Mouse (Mus musculus): Measurements from ENCODE around the gene Actn4. TPM values are rescaled to one million over a fixed set of nuclear protein-coding genes. Genes with fewer than 3 reads are reported as not detected.

The Actn4 gene
- polyA plus RNA-seq, 1 experiment from 2014 or later = 260 TPM

GRCm38 (mm10) chr7:28925317-28925716, 36.8 kb downstream of the Actn4 start:
- Histone ChIP-seq H3K4me1 (ENCODE audit: control insufficient read depth, insufficient read depth, low read length) (peaks cover 79% of the 10 kb centered on the region), H3K4me2 (ENCODE audit: low read depth, low read length) (peak overlapping the region; percentile 54), H3K4me3 (ENCODE audit: low read length) (no peak overlapping the region), H3K27ac (ENCODE audit: low read length) (peak overlapping the region; percentile 99), H3K27me3 (ENCODE audit: control insufficient read depth, insufficient read depth, low read length) (no peaks in the 10 kb centered on the region), H3K9ac (ENCODE audit: low read length) (peak overlapping the region; percentile 70), H3K36me3 (ENCODE audit: control insufficient read depth, insufficient read depth) (0 out of 2 replicates have a peak, but pooled peaks cover 2% of the 10 kb centered on the region), H3K9me3 (replicated peaks; ENCODE audit: control insufficient read depth, low read length) (no peaks in the 10 kb centered on the region)
- peak; percentile 85 for ATAC-seq (replicated peaks; ENCODE audit: extremely low read depth, insufficient read depth, low FRiP score)
- 13% methylated on average over 9 of the region's 9 CpGs for WGBS

DNA sequence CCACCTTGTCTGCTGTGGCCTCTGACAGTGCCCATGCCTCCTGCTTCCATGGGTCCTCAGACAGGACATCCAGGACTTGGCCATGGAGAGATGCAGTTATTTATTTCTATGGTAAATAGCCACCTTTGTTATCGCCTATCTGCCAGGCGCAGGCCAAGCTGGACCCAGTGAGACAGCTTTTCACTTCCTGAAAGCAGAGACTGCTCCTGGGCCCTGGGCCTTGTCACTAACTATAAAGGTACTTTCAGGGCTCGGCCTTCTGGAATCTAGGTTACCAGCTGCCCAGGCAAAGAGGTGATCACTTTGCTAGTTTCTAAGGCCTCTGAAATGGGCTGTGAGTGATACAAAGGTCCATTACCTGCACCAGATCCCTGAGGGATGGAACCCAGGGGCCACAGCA, 37.3 kb downstream of the Actn4 start:
- Histone ChIP-seq H3K4me1 (ENCODE audit: control insufficient read depth, insufficient read depth, low read length) (peaks cover 79% of the 10 kb centered on the region), H3K4me3 (ENCODE audit: low read length) (no peak overlapping the region)
- WGBS = 51% methylated on average over 3 of the region's 3 CpGs

DNA sequence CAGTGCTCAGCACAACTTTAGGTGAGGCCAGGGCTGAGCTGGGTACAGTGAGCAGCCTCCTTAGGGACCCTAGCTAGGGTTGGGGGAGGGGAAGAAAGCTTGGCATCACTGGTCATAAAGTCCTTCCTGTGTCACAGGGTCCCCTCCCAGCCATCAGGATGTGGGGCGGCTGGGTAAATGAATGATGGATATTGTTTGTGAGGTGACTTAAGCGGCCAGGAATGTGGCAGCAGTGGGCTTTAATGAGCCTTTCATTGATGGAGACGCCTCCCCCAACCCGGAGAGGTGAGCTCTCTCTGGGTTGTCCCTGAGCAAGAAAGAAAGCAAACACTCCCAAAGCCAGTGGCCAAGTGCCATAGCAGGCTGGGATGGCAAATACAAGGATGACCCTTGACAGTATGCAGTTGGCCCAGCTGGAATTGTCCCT, 38.3 kb downstream of the Actn4 start:
- H3K9ac ChIP-seq (ENCODE audit: low read length) = peak overlapping the region; percentile 65
- peak overlapping the region; percentile 12; the same call in 1 of the 2 replicates for H3K4me2 ChIP-seq (ENCODE audit: low read depth, low read length)
- H3K27ac ChIP-seq (ENCODE audit: low read length) = peak overlapping the region; percentile 99
- H3K27me3 ChIP-seq (ENCODE audit: control insufficient read depth, insufficient read depth, low read length) = no peaks in the 10 kb centered on the region
- WGBS = 16% methylated on average over 4 of the region's 4 CpGs
- H3K4me1 ChIP-seq (ENCODE audit: control insufficient read depth, insufficient read depth, low read length) = peaks cover 79% of the 10 kb centered on the region
- ATAC-seq (replicated peaks; ENCODE audit: extremely low read depth, insufficient read depth, low FRiP score) = no peak
- no peaks in the 10 kb centered on the region for H3K9me3 ChIP-seq (replicated peaks; ENCODE audit: control insufficient read depth, low read length)
- H3K36me3 ChIP-seq (ENCODE audit: control insufficient read depth, insufficient read depth) = 0 out of 2 replicates have a peak, but pooled peaks cover 2% of the 10 kb centered on the region
- H3K4me3 ChIP-seq (ENCODE audit: low read length) = no peak overlapping the region

More for the DNA sequence above, 37.3 kb downstream of the Actn4 start:
- no peak for ATAC-seq (replicated peaks; ENCODE audit: extremely low read depth, insufficient read depth, low FRiP score)
- H3K9ac ChIP-seq (ENCODE audit: low read length) = peak overlapping the region; percentile 70
- H3K4me2 ChIP-seq (ENCODE audit: low read depth, low read length) = peak overlapping the region; percentile 54
- no peaks in the 10 kb centered on the region for H3K27me3 ChIP-seq (ENCODE audit: control insufficient read depth, insufficient read depth, low read length)
- H3K9me3 ChIP-seq (replicated peaks; ENCODE audit: control insufficient read depth, low read length) = no peaks in the 10 kb centered on the region
- H3K27ac ChIP-seq (ENCODE audit: low read length) = peak overlapping the region; percentile 99
- 0 out of 2 replicates have a peak, but pooled peaks cover 2% of the 10 kb centered on the region for H3K36me3 ChIP-seq (ENCODE audit: control insufficient read depth, insufficient read depth)

GRCm38 (mm10) chr7:28922606-28923005, 39.5 kb downstream of the Actn4 start:
- 51% methylated on average over 4 of the region's 4 CpGs for WGBS
- peak overlapping the region; percentile 65 for H3K9ac ChIP-seq (ENCODE audit: low read length)
- no peak overlapping the region for H3K4me3 ChIP-seq (ENCODE audit: low read length)
- no peak for ATAC-seq (replicated peaks; ENCODE audit: extremely low read depth, insufficient read depth, low FRiP score)
- peaks cover 12% of the 10 kb centered on the region for H3K36me3 ChIP-seq (ENCODE audit: control insufficient read depth, insufficient read depth)
- no peak overlapping the region for H3K4me2 ChIP-seq (ENCODE audit: low read depth, low read length)
- H3K4me1 ChIP-seq (ENCODE audit: control insufficient read depth, insufficient read depth, low read length) = peaks cover 91% of the 10 kb centered on the region
- no peaks in the 10 kb centered on the region for H3K9me3 ChIP-seq (replicated peaks; ENCODE audit: control insufficient read depth, low read length)
- H3K27me3 ChIP-seq (ENCODE audit: control insufficient read depth, insufficient read depth, low read length) = no peaks in the 10 kb centered on the region
- peak overlapping the region; percentile 99 for H3K27ac ChIP-seq (ENCODE audit: low read length)

DNA sequence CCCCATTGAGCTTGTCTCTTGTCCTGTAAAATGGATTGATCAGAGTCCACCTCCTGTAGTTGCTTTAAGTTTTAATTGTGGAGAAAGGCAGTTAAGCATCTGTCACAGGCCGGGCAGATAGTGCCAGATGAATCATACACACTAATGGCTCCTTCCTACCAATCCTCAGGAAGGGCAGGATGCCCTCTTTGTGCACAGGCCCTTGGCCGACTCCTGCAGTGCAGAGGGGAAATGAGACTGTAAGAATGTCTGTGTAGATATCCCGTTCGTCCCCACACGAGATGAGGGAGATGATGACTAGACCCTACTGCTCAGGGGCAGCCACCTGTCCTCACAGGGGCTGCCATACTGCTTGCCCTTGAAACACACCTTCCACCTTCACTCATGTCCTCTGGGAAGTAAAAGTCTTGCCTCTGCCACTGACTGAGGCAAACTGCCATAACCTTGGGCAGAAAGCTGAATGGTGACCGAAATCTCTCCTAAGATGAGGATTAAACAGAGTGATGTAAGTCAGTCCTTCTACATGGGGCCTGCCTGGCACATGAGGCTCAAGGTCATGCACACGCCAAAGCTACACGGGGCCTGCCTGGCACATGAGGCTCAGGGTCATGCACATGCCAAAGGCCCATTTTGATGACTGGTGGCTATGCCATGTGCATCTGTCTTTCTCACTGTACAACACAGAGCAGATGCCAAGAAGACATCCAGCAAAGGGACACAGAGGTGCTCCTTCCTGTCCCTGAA, 40.2 kb downstream of the Actn4 start:
- 54% methylated on average over 8 of the region's 8 CpGs for WGBS
- Histone ChIP-seq H3K36me3 (ENCODE audit: control insufficient read depth, insufficient read depth) (peaks cover 19% of the 10 kb centered on the region), H3K27me3 (ENCODE audit: control insufficient read depth, insufficient read depth, low read length) (no peaks in the 10 kb centered on the region), H3K4me3 (ENCODE audit: low read length) (no peak overlapping the region), H3K4me1 (ENCODE audit: control insufficient read depth, insufficient read depth, low read length) (peaks cover 94% of the 10 kb centered on the region), H3K9me3 (replicated peaks; ENCODE audit: control insufficient read depth, low read length) (no peaks in the 10 kb centered on the region), H3K9ac (ENCODE audit: low read length) (peak overlapping the region; percentile 65), H3K4me2 (ENCODE audit: low read depth, low read length) (no peak overlapping the region), H3K27ac (ENCODE audit: low read length) (peak overlapping the region; percentile 99)
- ATAC-seq (replicated peaks; ENCODE audit: extremely low read depth, insufficient read depth, low FRiP score) = no peak

DNA sequence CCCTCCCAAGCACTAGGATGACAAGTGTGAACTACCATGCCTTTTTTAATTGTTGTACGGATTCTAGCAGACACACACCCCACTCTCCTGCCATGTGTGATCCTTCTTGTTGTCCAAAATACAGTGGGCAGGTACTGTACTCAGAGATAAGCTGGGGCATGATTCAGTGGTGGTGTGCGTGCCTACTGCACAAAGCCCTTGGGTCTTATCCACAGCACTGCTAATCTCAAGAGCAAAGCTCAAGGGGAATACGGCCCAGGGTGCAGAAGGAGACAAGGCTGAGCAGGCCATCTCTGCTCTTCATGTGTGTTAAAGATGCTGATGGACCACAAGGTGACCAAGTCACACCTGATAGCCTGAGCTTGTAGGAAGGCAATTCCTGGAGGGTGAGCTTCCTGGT, 41.0 kb downstream of the Actn4 start:
- peak overlapping the region; percentile 99 for H3K27ac ChIP-seq (ENCODE audit: low read length)
- WGBS = 34% methylated on average over 3 of the region's 3 CpGs
- no peaks in the 10 kb centered on the region for H3K9me3 ChIP-seq (replicated peaks; ENCODE audit: control insufficient read depth, low read length)
- H3K4me2 ChIP-seq (ENCODE audit: low read depth, low read length) = no peak overlapping the region
- no peak overlapping the region for H3K4me3 ChIP-seq (ENCODE audit: low read length)
- H3K36me3 ChIP-seq (ENCODE audit: control insufficient read depth, insufficient read depth) = peaks cover 22% of the 10 kb centered on the region
- peak overlapping the region; percentile 56; the same call in 1 of the 2 replicates for H3K9ac ChIP-seq (ENCODE audit: low read length)
- no peak for ATAC-seq (replicated peaks; ENCODE audit: extremely low read depth, insufficient read depth, low FRiP score)
- H3K4me1 ChIP-seq (ENCODE audit: control insufficient read depth, insufficient read depth, low read length) = peaks cover 87% of the 10 kb centered on the region
- no peaks in the 10 kb centered on the region for H3K27me3 ChIP-seq (ENCODE audit: control insufficient read depth, insufficient read depth, low read length)

GRCm38 (mm10) chr7:28919815-28920214, 42.3 kb downstream of the Actn4 start:
- Histone ChIP-seq H3K27me3 (ENCODE audit: control insufficient read depth, insufficient read depth, low read length) (no peaks in the 10 kb centered on the region), H3K9ac (ENCODE audit: low read length) (peak overlapping the region; percentile 56), H3K36me3 (ENCODE audit: control insufficient read depth, insufficient read depth) (peaks cover 36% of the 10 kb centered on the region), H3K4me3 (ENCODE audit: low read length) (no peak overlapping the region), H3K9me3 (replicated peaks; ENCODE audit: control insufficient read depth, low read length) (no peaks in the 10 kb centered on the region), H3K27ac (ENCODE audit: low read length) (peak overlapping the region; percentile 99), H3K4me2 (ENCODE audit: low read depth, low read length) (peak overlapping the region; percentile 29), H3K4me1 (ENCODE audit: control insufficient read depth, insufficient read depth, low read length) (peaks cover 74% of the 10 kb centered on the region)
- 6% methylated on average over 6 of the region's 6 CpGs for WGBS
- ATAC-seq (replicated peaks; ENCODE audit: extremely low read depth, insufficient read depth, low FRiP score) = peak; percentile 81

DNA sequence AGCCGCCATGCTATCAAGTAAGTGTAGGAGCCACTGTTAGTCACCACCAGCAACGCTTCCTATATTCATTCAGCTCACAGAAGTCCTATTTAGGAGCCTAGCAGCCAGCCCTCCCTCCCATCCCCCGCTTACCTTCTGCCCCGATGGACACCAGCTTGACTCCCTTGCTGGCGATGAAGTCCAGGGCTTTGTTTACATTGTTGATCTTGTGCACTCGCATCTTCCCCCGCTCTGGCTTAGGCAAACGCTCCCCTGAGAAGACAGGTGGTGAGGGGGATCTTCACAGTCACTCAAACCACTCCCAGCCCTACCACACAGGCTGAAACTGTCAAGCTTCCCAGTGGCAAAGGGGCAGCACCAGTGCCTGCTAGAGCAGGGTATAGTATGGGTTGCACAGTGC, 43.6 kb downstream of the Actn4 start:
- 70% methylated on average over 8 of the region's 8 CpGs for WGBS
- H3K4me3 ChIP-seq (ENCODE audit: low read length) = no peak overlapping the region
- H3K27ac ChIP-seq (ENCODE audit: low read length) = peak overlapping the region; percentile 74
- no peak overlapping the region for H3K4me2 ChIP-seq (ENCODE audit: low read depth, low read length)
- H3K9ac ChIP-seq (ENCODE audit: low read length) = 0 out of 2 replicates have a peak overlapping the region, but pooled peaks have one; percentile 4
- ATAC-seq (replicated peaks; ENCODE audit: extremely low read depth, insufficient read depth, low FRiP score) = no peak
- H3K36me3 ChIP-seq (ENCODE audit: control insufficient read depth, insufficient read depth) = peaks cover 46% of the 10 kb centered on the region
- H3K27me3 ChIP-seq (ENCODE audit: control insufficient read depth, insufficient read depth, low read length) = no peaks in the 10 kb centered on the region
- H3K4me1 ChIP-seq (ENCODE audit: control insufficient read depth, insufficient read depth, low read length) = peaks cover 61% of the 10 kb centered on the region
- H3K9me3 ChIP-seq (replicated peaks; ENCODE audit: control insufficient read depth, low read length) = no peaks in the 10 kb centered on the region

All from heart, embryonic 16.5 days (tissue).